Mouse (Mus musculus) E14TG2a.4 (cell line): ENCODE measurements around the gene Cd2ap.

ENCODE experiments used
- CTCF ChIP-seq: conservative IDR thresholded peaks from 2 replicates; pipeline ENCODE4 v1.5.1; 2014; ENCODE audit warnings: low read length
- NANOG ChIP-seq: IDR thresholded peaks from 2 replicates; pipeline ENCODE4 v1.6.1; 2014; ENCODE audit warnings: borderline replicate concordance, low read length, mixed read lengths
- POU5F1 ChIP-seq: IDR thresholded peaks from 2 replicates; pipeline ENCODE4 v1.6.1; 2014; ENCODE audit warnings: low read length, borderline replicate concordance

DNA sequence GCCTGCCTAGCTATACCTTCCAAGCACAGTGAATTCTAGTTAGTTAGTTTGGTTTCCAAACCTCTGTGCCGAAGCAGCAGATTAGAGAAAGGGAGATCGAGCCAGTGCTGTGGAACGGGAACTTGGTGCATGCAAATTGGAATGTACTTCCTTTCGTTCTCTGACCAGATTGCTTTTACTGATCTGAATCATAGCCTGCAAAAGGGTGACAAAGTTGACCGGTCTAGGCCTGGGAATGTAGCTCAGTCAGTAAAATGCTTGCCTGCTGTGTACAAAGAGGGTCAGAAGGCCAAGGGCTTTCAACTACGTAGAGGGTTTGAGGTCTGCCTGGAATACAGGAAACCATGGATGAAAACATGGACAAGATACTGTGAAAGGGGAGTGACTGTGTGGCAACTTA is 35.7 kb upstream of the Cd2ap start:
- TF ChIP-seq CTCF, result no peak
- no peak for TF ChIP-seq POU5F1
- TF ChIP-seq NANOG, result no peak
